Mouse (Mus musculus) heart, embryonic 15.5 days (tissue): ENCODE results near the gene Sik2. TPM values are rescaled to one million over a fixed set of nuclear protein-coding genes. Genes with fewer than 3 reads are reported as not detected.

Experiments
- ATAC-seq: fragments of 200-750 bp; cut with Nextera tagmentation; replicated peaks from 2 replicates; pipeline ENCODE4 v1.8.0; 2017; ENCODE audit warnings: low read depth, moderate TSS enrichment; ENCODE audit not compliant: insufficient number of reproducible peaks, insufficient read depth, low FRiP score
- H3K27ac ChIP-seq: fragments of 300-500 bp; sonication (generic); 2 replicates; pipeline ENCODE4 v1.5.1; 2015; ENCODE audit warnings: mild to moderate bottlenecking, inconsistent platforms
- H3K27me3 ChIP-seq: fragments of 300-500 bp; sonication (generic); 2 replicates; pipeline ENCODE4 v1.6.1; 2015; ENCODE audit warnings: inconsistent platforms
- H3K36me3 ChIP-seq: fragments of 300-500 bp; sonication (generic); 2 replicates; pipeline ENCODE4 v1.6.1; 2015; ENCODE audit warnings: mild to moderate bottlenecking, inconsistent platforms
- H3K4me1 ChIP-seq: fragments of 300-500 bp; sonication (generic); replicated peaks from 2 replicates; pipeline ENCODE4 v1.6.1; 2015; ENCODE audit warnings: inconsistent platforms
- H3K4me2 ChIP-seq: fragments of 300-500 bp; sonication (generic); 2 replicates; pipeline ENCODE4 v1.6.1; 2015; ENCODE audit warnings: inconsistent platforms, mild to moderate bottlenecking, moderate library complexity
- H3K4me3 ChIP-seq: fragments of 300-500 bp; sonication (generic); 2 replicates; pipeline ENCODE4 v1.5.1; 2015; ENCODE audit warnings: mild to moderate bottlenecking, inconsistent platforms
- H3K9ac ChIP-seq: fragments of 300-500 bp; sonication (generic); 2 replicates; pipeline ENCODE4 v1.6.1; 2015; ENCODE audit warnings: mild to moderate bottlenecking, inconsistent platforms
- H3K9me3 ChIP-seq: fragments of 300-500 bp; sonication (generic); replicated peaks from 2 replicates; pipeline ENCODE4 v1.6.1; 2016; ENCODE audit warnings: inconsistent platforms
- WGBS: fragments of 180-500 bp; shearing (Covaris S2); methylation state at CpG from one replicate; pipeline ENCODE4 v1.1.7; 2015; ENCODE audit warnings: mixed read lengths; 5-methylcytosine and 5-hydroxymethylcytosine counted together
- polyA plus RNA-seq: library from polyadenylated mRNA; unstranded; fragments of >200 nt; fragmentation: Nextera tagmentation; extraction: Ambion mirVana; gene quantifications from 2 replicates; pipeline ENCODE4 v1.2.1, GENCODE M21; 2015

The Sik2 gene
- polyA plus RNA-seq, result 13.7 and 14.9 TPM in 2 replicates

GRCm38 (mm10) chr9:51008841-51009655, at the start of gene Sik2:
TSS of gene Sik2 (minus strand) at chr9:51009073.
- under 1% methylated on average over 63 of the region's 85 CpGs for WGBS

GRCm38 (mm10) chr9:51056360-51057324, 47.8 kb upstream of the Sik2 start:
- Histone ChIP-seq H3K4me3 (no peak overlapping the region), H3K4me1 (no peaks in the 10 kb centered on the region), H3K4me2 (no peak overlapping the region), H3K27me3 (no peaks in the 10 kb centered on the region), H3K36me3 (no peaks in the 10 kb centered on the region), H3K27ac (no peak overlapping the region), H3K9me3 (no peaks in the 10 kb centered on the region), H3K9ac (no peak overlapping the region)
- WGBS, result 66% methylated on average over 3 of the region's 3 CpGs
- ATAC-seq, result no peak

More at GRCm38 (mm10) chr9:51008841-51009655, at the start of gene Sik2:
- Histone ChIP-seq H3K27ac (peak within 1 kb of the TSS; percentile 95), H3K4me2 (peak within 1 kb of the TSS; percentile 82), H3K4me3 (peak within 1 kb of the TSS; percentile 87), H3K4me1 (peaks cover 18% of the 10 kb centered on the region), H3K36me3 (no peaks in the 10 kb centered on the region), H3K9ac (peak within 1 kb of the TSS; percentile 86), H3K27me3 (no peaks in the 10 kb centered on the region), H3K9me3 (no peaks in the 10 kb centered on the region)
- peak; percentile 96 for ATAC-seq

GRCm38 (mm10) chr9:51052180-51052579, 43.3 kb upstream of the Sik2 start:
- Histone ChIP-seq H3K9ac (no peak overlapping the region), H3K4me2 (no peak overlapping the region), H3K4me3 (no peak overlapping the region), H3K4me1 (no peaks in the 10 kb centered on the region), H3K27ac (no peak overlapping the region), H3K27me3 (no peaks in the 10 kb centered on the region), H3K9me3 (no peaks in the 10 kb centered on the region), H3K36me3 (no peaks in the 10 kb centered on the region)
- no peak for ATAC-seq
- WGBS, result 33% methylated on average over 3 of the region's 3 CpGs

GRCm38 (mm10) chr9:51042136-51042535, 33.3 kb upstream of the Sik2 start:
- H3K27me3 ChIP-seq, result no peaks in the 10 kb centered on the region
- no peak overlapping the region for H3K27ac ChIP-seq
- 62% methylated on average over 6 of the region's 6 CpGs for WGBS
- no peaks in the 10 kb centered on the region for H3K4me1 ChIP-seq
- no peak for ATAC-seq
- no peak overlapping the region for H3K4me3 ChIP-seq
- no peaks in the 10 kb centered on the region for H3K9me3 ChIP-seq
- no peak overlapping the region for H3K4me2 ChIP-seq
- no peaks in the 10 kb centered on the region for H3K36me3 ChIP-seq
- no peak overlapping the region for H3K9ac ChIP-seq

- Histone ChIP-seq H3K27me3 (no peaks in the 10 kb centered on the region), H3K4me3 (no peak overlapping the region), H3K9me3 (no peaks in the 10 kb centered on the region), H3K4me2 (no peak overlapping the region), H3K36me3 (no peaks in the 10 kb centered on the region), H3K4me1 (no peaks in the 10 kb centered on the region), H3K27ac (no peak overlapping the region), H3K9ac (no peak overlapping the region)
- 84% methylated on average over 7 of the region's 7 CpGs for WGBS
- ATAC-seq, result no peak
Measured at GRCm38 (mm10) chr9:51041491-51041980, 32.7 kb upstream of the Sik2 start.

- Histone ChIP-seq H3K4me3 (no peak overlapping the region), H3K27ac (no peak overlapping the region), H3K27me3 (no peaks in the 10 kb centered on the region), H3K36me3 (no peaks in the 10 kb centered on the region), H3K4me2 (no peak overlapping the region), H3K4me1 (0 out of 2 replicates have a peak, but pooled peaks cover 9% of the 10 kb centered on the region), H3K9ac (no peak overlapping the region), H3K9me3 (no peaks in the 10 kb centered on the region)
- no peak for ATAC-seq
- 68% methylated on average over 3 of the region's 3 CpGs for WGBS
Measured at GRCm38 (mm10) chr9:51032785-51033529, 24.1 kb upstream of the Sik2 start.

GRCm38 (mm10) chr9:51032291-51032690, 23.4 kb upstream of the Sik2 start:
- no peak overlapping the region for H3K4me2 ChIP-seq
- no peak overlapping the region for H3K4me3 ChIP-seq
- no peaks in the 10 kb centered on the region for H3K9me3 ChIP-seq
- H3K27ac ChIP-seq, result no peak overlapping the region
- 74% methylated on average over 8 of the region's 8 CpGs for WGBS
- no peak overlapping the region for H3K9ac ChIP-seq
- ATAC-seq, result no peak
- H3K27me3 ChIP-seq, result no peaks in the 10 kb centered on the region
- H3K36me3 ChIP-seq, result no peaks in the 10 kb centered on the region
- 0 out of 2 replicates have a peak, but pooled peaks cover 9% of the 10 kb centered on the region for H3K4me1 ChIP-seq

- Histone ChIP-seq H3K36me3 (no peaks in the 10 kb centered on the region), H3K9me3 (no peaks in the 10 kb centered on the region), H3K9ac (no peak overlapping the region), H3K27me3 (no peaks in the 10 kb centered on the region), H3K4me3 (no peak overlapping the region), H3K27ac (no peak overlapping the region), H3K4me2 (no peak overlapping the region), H3K4me1 (0 out of 2 replicates have a peak, but pooled peaks cover 9% of the 10 kb centered on the region)
- ATAC-seq, result no peak
- 35% methylated on average over 6 of the region's 6 CpGs for WGBS
Measured at GRCm38 (mm10) chr9:51031603-51032002, 22.7 kb upstream of the Sik2 start.

- H3K9me3 ChIP-seq, result no peaks in the 10 kb centered on the region
- no peaks in the 10 kb centered on the region for H3K36me3 ChIP-seq
- no peaks in the 10 kb centered on the region for H3K27me3 ChIP-seq
- no peak overlapping the region for H3K4me3 ChIP-seq
- WGBS, result 36% methylated on average over 1 of the region's 1 CpGs
- no peak overlapping the region for H3K27ac ChIP-seq
- H3K4me2 ChIP-seq, result no peak overlapping the region
- 0 out of 2 replicates have a peak, but pooled peaks cover 4% of the 10 kb centered on the region for H3K4me1 ChIP-seq
- no peak for ATAC-seq
- H3K9ac ChIP-seq, result no peak overlapping the region
Measured at GRCm38 (mm10) chr9:51030147-51030546, 21.3 kb upstream of the Sik2 start.

- Histone ChIP-seq H3K4me1 (0 out of 2 replicates have a peak, but pooled peaks cover under 1% of the 10 kb centered on the region), H3K9ac (no peak overlapping the region), H3K36me3 (no peaks in the 10 kb centered on the region), H3K4me2 (no peak overlapping the region), H3K27me3 (no peaks in the 10 kb centered on the region), H3K4me3 (no peak overlapping the region), H3K27ac (no peak overlapping the region), H3K9me3 (no peaks in the 10 kb centered on the region)
- WGBS, result 77% methylated on average over 1 of the region's 1 CpGs
- ATAC-seq, result no peak
Measured at GRCm38 (mm10) chr9:51026952-51027351, 18.1 kb upstream of the Sik2 start.
